Mouse (Mus musculus) adrenal gland, adult 2 months (tissue): ENCODE measurements around the gene Gh. TPM values are rescaled to one million over a fixed set of nuclear protein-coding genes. Genes with fewer than 3 reads are reported as not detected.

Experiments
- DNase-seq: peaks from one replicate; pipeline ENCODE4 v3.0.0; 2021
- polyA plus RNA-seq: library from polyadenylated mRNA; depleted of rRNA; stranded (reverse); fragments of >200 nt; gene quantifications from 2 replicates; pipeline ENCODE4 v1.2.3, GENCODE M21; 2012
- total RNA-seq, 2 experiments: library from RNA; stranded (reverse); gene quantifications; 2 replicates each; pipeline ENCODE4 v1.2.3; 2021

Gene Gh
- total and polyA plus RNA-seq, 3 experiments: not detected

GRCm38 (mm10) chr11:106308162-106308561, 6.5 kb upstream of the Gh start:
- DNase-seq: no peak

GRCm38 (mm10) chr11:106307432-106307831, 5.8 kb upstream of the Gh start:
- no peak for DNase-seq

- DNase-seq: no peak
Measured at GRCm38 (mm10) chr11:106306758-106307157, 5.1 kb upstream of the Gh start.

- no peak for DNase-seq
Measured at GRCm38 (mm10) chr11:106306065-106306385, 4.4 kb upstream of the Gh start.

GRCm38 (mm10) chr11:106305348-106306064, 3.8 kb upstream of the Gh start:
- no peak for DNase-seq

- DNase-seq: peak; percentile 46
Measured at GRCm38 (mm10) chr11:106302634-106303033, 969 bp upstream of the Gh start.

GRCm38 (mm10) chr11:106291861-106292260, 9.8 kb downstream of the Gh start:
- DNase-seq: no peak

- no peak for DNase-seq
Measured at GRCm38 (mm10) chr11:106290376-106290775, 11.3 kb downstream of the Gh start.

GRCm38 (mm10) chr11:106289369-106289768, 12.3 kb downstream of the Gh start:
- peak; percentile 88 for DNase-seq

GRCm38 (mm10) chr11:106286987-106287386, 14.7 kb downstream of the Gh start:
- no peak for DNase-seq

- no peak for DNase-seq
Measured at GRCm38 (mm10) chr11:106286206-106286605, 15.5 kb downstream of the Gh start.

- DNase-seq: peak; percentile 67
Measured at GRCm38 (mm10) chr11:106284126-106284525, 17.5 kb downstream of the Gh start.

- DNase-seq: no peak
Measured at GRCm38 (mm10) chr11:106283371-106283770, 18.3 kb downstream of the Gh start.

- peak; percentile 61 for DNase-seq
Measured at GRCm38 (mm10) chr11:106282452-106282851, 19.2 kb downstream of the Gh start.

GRCm38 (mm10) chr11:106276454-106276853, 25.2 kb downstream of the Gh start, which contains the start of gene Tcam1:
Tcam1 (plus strand) TSS chr11:106276672.
- peak; percentile 92 for DNase-seq

GRCm38 (mm10) chr11:106274971-106275411, 26.7 kb downstream of the Gh start:
- DNase-seq: no peak

- DNase-seq: no peak
Measured at GRCm38 (mm10) chr11:106274374-106274773, 27.3 kb downstream of the Gh start.

GRCm38 (mm10) chr11:106273811-106274210, 27.9 kb downstream of the Gh start:
- no peak for DNase-seq

GRCm38 (mm10) chr11:106273311-106273684, 28.4 kb downstream of the Gh start:
- no peak for DNase-seq

GRCm38 (mm10) chr11:106272644-106273310, 28.9 kb downstream of the Gh start, which contains the start of gene Smarcd2:
Smarcd2 (minus strand) TSS chr11:106272972.
- DNase-seq: peak; percentile 100

GRCm38 (mm10) chr11:106271794-106272643, 29.6 kb downstream of the Gh start:
- no peak for DNase-seq

GRCm38 (mm10) chr11:106271131-106271793, 30.4 kb downstream of the Gh start:
- DNase-seq: peak; percentile 52
